Mouse (Mus musculus): Measurements from ENCODE around the gene Hccs.
"Not testable (repeated sequence)": the region's sequence is repeated elsewhere in the genome, so short reads cannot be mapped to it uniquely, and the experiment has no call there.

The Hccs gene

DNA sequence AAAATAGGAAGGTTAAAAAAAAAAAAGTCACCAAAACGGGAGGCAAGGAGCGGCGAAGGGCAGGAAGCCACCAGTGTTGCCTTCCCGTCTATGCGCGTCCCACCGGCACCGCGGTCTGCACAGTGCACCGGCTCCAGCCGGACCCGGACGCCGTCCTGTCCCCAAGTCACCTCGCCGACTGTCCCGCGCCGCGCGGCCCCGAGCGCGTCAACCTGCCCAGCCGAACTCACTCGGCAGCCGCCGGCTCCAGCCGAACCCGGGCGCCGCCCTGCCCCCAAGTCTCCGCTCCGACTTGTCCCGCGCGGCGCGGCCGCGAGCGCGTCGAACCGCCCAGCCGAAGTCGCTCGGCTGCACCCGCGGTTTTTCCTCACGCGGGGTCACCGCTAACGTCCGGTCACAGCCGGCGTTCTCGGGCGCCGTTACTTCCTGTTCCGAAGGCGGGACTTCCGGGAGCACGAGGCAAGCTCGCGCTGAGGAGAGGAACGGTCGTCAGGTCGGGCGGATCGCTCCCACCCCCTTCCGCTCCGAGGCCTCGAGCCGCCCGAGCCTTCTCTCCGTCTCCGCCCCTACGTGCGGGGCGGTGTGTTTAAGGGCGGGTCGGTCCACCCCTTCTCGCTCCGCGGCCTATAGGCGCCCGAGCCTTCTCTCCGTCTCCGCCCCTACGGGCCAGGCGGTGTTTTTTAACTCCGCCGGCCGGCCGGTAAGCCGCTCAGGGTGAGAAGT, at the start of gene Hccs:
TSS of gene Hccs (minus strand) at position 428 of the 723 bp plus-strand sequence.
- peak; percentile 90 for DNase-seq (ENCODE audit: low read depth, low spot score)

- no peak for DNase-seq (ENCODE audit: low read depth, low spot score)
Measured at GRCm38 (mm10) chrX:169357146-169357772, 37.1 kb upstream of the Hccs start.

DNA sequence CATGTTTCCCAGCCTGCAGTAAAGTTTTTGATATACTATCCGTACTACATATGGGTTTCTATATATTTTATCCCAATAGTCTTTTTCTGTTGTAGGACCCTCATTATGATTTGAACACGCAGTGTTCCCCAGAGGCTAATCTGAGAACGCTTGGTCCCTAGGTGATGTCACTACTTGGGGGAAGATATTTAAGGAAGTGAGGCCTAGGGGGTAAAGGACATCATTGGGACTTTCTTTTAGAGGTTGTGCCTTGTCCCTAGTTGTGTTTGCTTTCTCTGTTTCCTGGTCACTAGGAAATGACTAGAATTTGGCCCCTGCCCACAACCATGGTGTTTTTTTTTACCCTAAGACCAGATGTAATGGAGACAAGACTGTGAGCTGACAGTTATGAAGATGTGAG, 18.0 kb upstream of the Hccs start:
- no peak for DNase-seq (ENCODE audit: low read depth, low spot score)

- no peak for DNase-seq (ENCODE audit: low read depth, low spot score)
Measured at GRCm38 (mm10) chrX:169337559-169337958, 17.4 kb upstream of the Hccs start.

DNA sequence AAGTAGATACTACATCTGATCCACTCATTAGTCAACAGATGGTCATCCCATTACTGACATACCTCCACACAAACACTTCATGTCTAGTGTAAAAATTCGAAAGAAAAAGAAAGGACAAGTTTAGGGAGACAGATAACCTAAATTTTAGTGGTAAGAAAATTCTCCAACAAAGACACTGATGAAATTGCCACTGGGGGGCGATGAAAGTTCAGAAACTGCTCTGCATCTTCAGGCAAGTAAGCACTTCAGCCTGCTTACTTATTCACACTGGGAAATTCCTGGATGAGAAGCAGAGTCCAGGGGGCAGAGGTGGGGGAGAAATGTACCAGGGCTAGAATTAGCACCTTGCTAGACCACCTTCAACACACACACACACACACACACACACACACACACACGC, 12.1 kb upstream of the Hccs start:
- no peak for DNase-seq (ENCODE audit: low read depth, low spot score)

DNA sequence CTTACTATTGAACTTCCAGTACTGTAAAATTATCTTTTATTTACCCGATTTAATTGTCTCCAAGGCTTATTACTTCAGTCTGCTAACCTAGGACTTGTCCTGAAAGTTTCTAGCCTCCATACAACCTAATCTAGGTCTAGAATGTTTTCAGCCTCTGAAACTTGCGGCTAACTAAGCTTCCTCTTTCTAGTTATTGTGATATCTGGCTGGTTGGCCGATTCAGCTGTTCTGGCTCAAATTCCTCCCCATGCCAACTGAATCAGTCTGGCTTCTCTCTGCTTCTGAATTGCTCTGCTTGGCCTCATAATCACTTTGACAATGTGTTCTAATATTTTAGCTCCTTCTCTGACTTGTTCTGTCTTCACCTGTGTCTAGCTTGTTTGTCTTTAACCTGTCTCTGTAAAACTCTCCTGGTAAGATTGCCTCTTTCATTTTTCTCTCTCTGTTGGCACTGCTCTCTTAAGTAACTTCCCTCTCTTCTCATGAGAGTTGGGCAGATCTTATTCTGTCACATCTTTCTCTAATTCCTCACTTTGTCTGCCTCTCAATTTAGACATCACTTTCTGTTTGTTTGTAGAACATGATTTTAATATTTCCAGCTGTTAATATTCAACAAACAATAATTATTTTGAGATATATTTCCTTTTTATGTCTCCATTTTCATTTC, 5.9 kb upstream of the Hccs start:
- DNase-seq (ENCODE audit: low read depth, low spot score): no peak

GRCm38 (mm10) chrX:169320668-169321005, 465 bp upstream of the Hccs start:
- DNase-seq (ENCODE audit: low read depth, low spot score): not testable (repeated sequence)

GRCm38 (mm10) chrX:169319066-169319760, 959 bp downstream of the Hccs start:
- DNase-seq (ENCODE audit: low read depth, low spot score): no peak

- no peak for DNase-seq (ENCODE audit: low read depth, low spot score)
Measured at GRCm38 (mm10) chrX:169308559-169308958, 11.6 kb downstream of the Hccs start.

- DNase-seq (ENCODE audit: low read depth, low spot score): no peak
Measured at GRCm38 (mm10) chrX:169303945-169304344, 16.2 kb downstream of the Hccs start.

GRCm38 (mm10) chrX:169302271-169303045, 17.7 kb downstream of the Hccs start:
- DNase-seq (ENCODE audit: low read depth, low spot score): peak; percentile 52

DNA sequence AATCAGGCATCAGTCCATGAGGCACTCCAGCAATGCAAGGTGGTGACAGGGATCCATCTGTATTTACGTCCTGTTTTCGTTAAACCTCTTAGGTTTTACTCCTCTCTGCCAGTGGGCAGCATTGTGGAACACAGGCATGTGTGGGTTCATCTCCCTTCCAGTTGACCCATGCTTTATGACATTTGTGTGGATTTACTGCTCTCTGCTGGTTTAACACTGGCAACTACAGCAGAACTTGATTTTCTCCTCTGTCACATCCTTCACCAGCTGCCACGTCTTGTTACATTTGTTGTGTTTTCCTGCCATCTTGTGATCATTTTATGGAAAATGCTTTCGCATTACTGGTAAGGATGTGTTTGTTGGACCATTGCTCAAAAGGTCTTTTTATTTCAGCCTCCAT, 20.6 kb downstream of the Hccs start:
- DNase-seq (ENCODE audit: low read depth, low spot score): no peak

GRCm38 (mm10) chrX:169263433-169264172, 56.6 kb downstream of the Hccs start:
- DNase-seq (ENCODE audit: low read depth, low spot score): no peak

- DNase-seq (ENCODE audit: low read depth, low spot score): peak; percentile 2
Measured at GRCm38 (mm10) chrX:169262212-169262611, 58.0 kb downstream of the Hccs start.

GRCm38 (mm10) chrX:169261034-169261433, 59.1 kb downstream of the Hccs start:
- no peak for DNase-seq (ENCODE audit: low read depth, low spot score)

GRCm38 (mm10) chrX:169256741-169257140, 63.4 kb downstream of the Hccs start:
- peak; percentile 7 for DNase-seq (ENCODE audit: low read depth, low spot score)

- DNase-seq (ENCODE audit: low read depth, low spot score): no peak
Measured at GRCm38 (mm10) chrX:169255915-169256314, 64.3 kb downstream of the Hccs start.

DNA sequence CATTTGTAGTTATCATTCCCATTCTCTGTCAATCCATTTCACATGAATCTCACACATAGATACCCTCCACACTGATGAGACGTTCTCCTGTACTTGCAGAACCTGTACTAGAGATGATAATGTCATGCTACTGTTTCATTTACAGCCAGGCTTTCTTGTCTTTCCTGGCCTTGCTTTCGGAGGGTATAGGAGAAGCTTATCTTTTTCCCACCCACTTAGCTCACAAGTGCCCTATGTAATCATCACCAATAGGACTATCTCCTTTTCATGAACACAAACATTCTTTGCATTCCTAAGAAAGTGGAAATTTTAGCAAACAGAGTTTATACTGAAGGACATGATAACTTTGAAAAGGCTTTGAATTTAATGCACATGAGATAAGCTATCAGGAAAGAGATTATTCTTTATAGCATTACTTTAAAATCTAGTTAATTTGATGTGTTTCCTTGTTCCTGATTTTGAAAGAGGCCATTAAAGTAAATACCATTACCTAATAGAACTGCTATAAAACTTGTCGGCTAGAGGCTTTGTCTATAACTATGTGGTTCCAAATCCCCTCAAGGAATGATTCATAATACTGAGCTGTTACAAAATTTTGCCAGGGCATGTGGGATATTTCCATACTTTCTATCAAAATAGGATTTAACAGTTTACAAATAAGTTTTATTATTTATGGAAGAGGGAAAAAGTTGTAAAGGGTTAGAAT, 97.7 kb downstream of the Hccs start:
- DNase-seq (ENCODE audit: low read depth, low spot score): no peak

- no peak for DNase-seq (ENCODE audit: low read depth, low spot score)
Measured at GRCm38 (mm10) chrX:169220064-169220463, 100.1 kb downstream of the Hccs start.

- no peak for DNase-seq (ENCODE audit: low read depth, low spot score)
Measured at GRCm38 (mm10) chrX:169210019-169210418, 110.2 kb downstream of the Hccs start.

Measured in skeletal muscle tissue, adult 2 months (tissue).